Mouse (Mus musculus) regulatory T cell (primary cell): ENCODE measurements around the gene Il9.

ENCODE experiments used
- in situ Hi-C: fragments of 300-600 bp; cut with MboI, MseI; formaldehyde crosslinking; loops from one replicate; pipeline ENCODE4 v1.15.1; 2025; ENCODE audit warnings: high pct_unique_total_duplicates

Gene Il9

GRCm38 (mm10) chr13:56471951-56472350 lies 10.1 kb downstream of the Il9 start:
- in situ Hi-C loops = loop anchor here (5.0 to 25.0 kb wide), 4 partner anchors 80 to 790 kb away; partner anchors contain the start of gene Gm45623

GRCm38 (mm10) chr13:56471211-56471610 lies 10.8 kb downstream of the Il9 start:
- in situ Hi-C loops = loop anchor here (5.0 to 25.0 kb wide), 4 partner anchors 81 to 791 kb away; partner anchors contain the start of gene Gm45623

GRCm38 (mm10) chr13:56468536-56468935 lies 13.5 kb downstream of the Il9 start:
- in situ Hi-C loops = loop anchor here (25.0 kb wide), 1 partner anchor 794 kb away; no protein-coding TSS in a partner anchor

GRCm38 (mm10) chr13:56467786-56468185 lies 14.3 kb downstream of the Il9 start:
- in situ Hi-C loops = loop anchor here (25.0 kb wide), 1 partner anchor 795 kb away; no protein-coding TSS in a partner anchor

- in situ Hi-C loops = loop anchor here (25.0 kb wide), 1 partner anchor 799 kb away; no protein-coding TSS in a partner anchor
These were observed 18.3 kb downstream of the Il9 start for GRCm38 (mm10) chr13:56463750-56464149.

- in situ Hi-C loops = loop anchor here (25.0 kb wide), 1 partner anchor 799 kb away; no protein-coding TSS in a partner anchor
These were observed 18.8 kb downstream of the Il9 start for GRCm38 (mm10) chr13:56463261-56463660.

- in situ Hi-C loops = loop anchor here (25.0 kb wide), 1 partner anchor 800 kb away; no protein-coding TSS in a partner anchor
These were observed 19.3 kb downstream of the Il9 start for GRCm38 (mm10) chr13:56462791-56463190.

- in situ Hi-C loops = loop anchor here (25.0 kb wide), 1 partner anchor 801 kb away; no protein-coding TSS in a partner anchor
These were observed 20.6 kb downstream of the Il9 start for GRCm38 (mm10) chr13:56461460-56461859.

- in situ Hi-C loops = loop anchor here (25.0 kb wide), 1 partner anchor 804 kb away; no protein-coding TSS in a partner anchor
These were observed 24.0 kb downstream of the Il9 start for GRCm38 (mm10) chr13:56458001-56458400.

GRCm38 (mm10) chr13:56450035-56450434 lies 32.0 kb downstream of the Il9 start:
- in situ Hi-C loops = loop anchor here (25.0 kb wide), 1 partner anchor 812 kb away; no protein-coding TSS in a partner anchor

- in situ Hi-C loops = loop anchor here (25.0 kb wide), 1 partner anchor 813 kb away; no protein-coding TSS in a partner anchor
These were observed 32.6 kb downstream of the Il9 start for GRCm38 (mm10) chr13:56449239-56450030.

- in situ Hi-C loops = no loop called here
These were observed 37.0 kb downstream of the Il9 start for GRCm38 (mm10) chr13:56444996-56445395.

- in situ Hi-C loops = no loop called here
These were observed 37.9 kb downstream of the Il9 start for GRCm38 (mm10) chr13:56444112-56444511.

- in situ Hi-C loops = no loop called here
These were observed 38.6 kb downstream of the Il9 start for GRCm38 (mm10) chr13:56443411-56443810.

GRCm38 (mm10) chr13:56438211-56439075 lies 43.6 kb downstream of the Il9 start, which contains the start of gene Slc25a48:
Gene Slc25a48, plus strand, starts transcription at chr13:56438355.
- in situ Hi-C loops = no loop called here

GRCm38 (mm10) chr13:56435615-56436287 lies 46.3 kb downstream of the Il9 start:
- in situ Hi-C loops = no loop called here

GRCm38 (mm10) chr13:56434311-56434751 lies 47.7 kb downstream of the Il9 start:
- in situ Hi-C loops = loop anchor here (5.0 kb wide), 1 partner anchor 142 kb away; no protein-coding TSS in a partner anchor

- in situ Hi-C loops = loop anchor here (5.0 kb wide), 1 partner anchor 141 kb away; no protein-coding TSS in a partner anchor
These were observed 48.6 kb downstream of the Il9 start for GRCm38 (mm10) chr13:56433466-56433865.

- in situ Hi-C loops = loop anchor here (5.0 kb wide), 1 partner anchor 140 kb away; no protein-coding TSS in a partner anchor
These were observed 49.5 kb downstream of the Il9 start for GRCm38 (mm10) chr13:56432496-56432895.
